Comparison of ENCODE assay signal across 16 mouse cellular contexts in the genomic region with DNA sequence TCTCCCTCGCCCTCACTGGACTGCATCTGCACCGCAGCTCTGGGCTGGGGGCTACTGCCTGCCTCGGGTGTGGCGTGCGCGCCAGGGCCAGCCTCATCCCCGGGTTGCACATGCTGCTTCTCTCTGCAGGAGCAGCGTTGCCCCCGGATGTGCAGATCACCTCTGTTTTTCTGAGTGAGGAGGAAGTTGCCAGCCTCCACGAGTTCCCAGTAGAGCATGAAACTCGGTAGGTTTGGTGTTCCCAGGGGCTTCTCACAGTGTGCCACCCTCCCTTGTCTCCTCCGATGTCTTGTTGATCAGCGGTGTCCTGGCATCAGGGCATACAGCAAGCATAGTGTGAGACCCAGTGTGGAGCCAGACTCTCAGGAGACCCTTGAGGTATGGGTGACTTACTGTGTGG. TPM values are rescaled to one million over a fixed set of nuclear protein-coding genes. Genes with fewer than 3 reads are reported as not detected.
DNase-seq lines count a peak whose midpoint lies in the region; ATAC-seq lines count a peak whose summit lies in the region.
"Had no signal": no experiment of that assay in that cellular context is flagged by ENCODE, and none has a peak within 500 bp of the region (broad histone marks: within the 10 kb centered on the region; RNA-seq: fewer than 3 reads in every experiment).

No protein-coding gene starts in this region.

- WGBS in forebrain, embryonic 10.5 days: 90% methylated on average over 13 of the region's 13 CpGs
- 94% methylated on average over 13 of the region's 13 CpGs for WGBS in forebrain, embryonic 16.5 days
- 92% methylated on average over 13 of the region's 13 CpGs for WGBS in midbrain, embryonic 10.5 days
- 79% methylated on average over 13 of the region's 13 CpGs for WGBS in midbrain, embryonic 16.5 days
- 91% methylated on average over 13 of the region's 13 CpGs for WGBS in liver, embryonic 11.5 days

- no peak for DNase-seq in forebrain, embryonic 10.5 days (ENCODE audit: extremely low spot score, low spot score)
- DNase-seq in midbrain, embryonic 10.5 days (ENCODE audit: low spot score): no peak
- peak; percentile 24 for DNase-seq in thymus, postnatal 25 days
- DNase-seq in thymus, postnatal 0 days (ENCODE audit: low spot score): no peak
- peak; percentile 19 to 38 for DNase-seq in thymus, postnatal 36 days
- no peak for DNase-seq in liver, embryonic 11.5 days (ENCODE audit: low spot score)
- DNase-seq: adrenal gland, postnatal 10 days; heart, adult 11 months; kidney, adult 11 months; kidney, postnatal 14 days had no signal

- H3K9ac ChIP-seq in forebrain, embryonic 16.5 days (replicated peaks; ENCODE audit: low read depth, low read length): no peak overlapping the region
- H3K9ac ChIP-seq in midbrain, embryonic 16.5 days (ENCODE audit: low read depth, low read length): no peak overlapping the region
- no peak overlapping the region for H3K9ac ChIP-seq in liver, embryonic 11.5 days (ENCODE audit: low read depth, low read length)
- H3K9ac ChIP-seq: limb, embryonic 13.5 days; liver, embryonic 15.5 days had no signal

- no peak for ATAC-seq in forebrain, embryonic 16.5 days
- no peak for ATAC-seq in midbrain, embryonic 16.5 days
- ATAC-seq in liver, embryonic 11.5 days (replicated peaks; ENCODE audit: low FRiP score): no peak
- ATAC-seq: lung, postnatal 0 days had no signal

- peaks cover 93% of the 10 kb centered on the region for H3K36me3 ChIP-seq in forebrain, embryonic 10.5 days (replicated peaks)
- H3K36me3 ChIP-seq in forebrain, embryonic 16.5 days (ENCODE audit: control insufficient read depth, insufficient read depth): peaks cover 7% of the 10 kb centered on the region
- H3K36me3 ChIP-seq in midbrain, embryonic 10.5 days: peaks cover 85% of the 10 kb centered on the region
- H3K36me3 ChIP-seq in midbrain, embryonic 16.5 days (ENCODE audit: control insufficient read depth, insufficient read depth, low read length): peaks cover 17% of the 10 kb centered on the region
- H3K36me3 ChIP-seq in liver, embryonic 11.5 days (ENCODE audit: control insufficient read depth, insufficient read depth, low read length): peaks cover 22% of the 10 kb centered on the region; the same call in 1 of the 2 replicates

- H3K27me3 ChIP-seq in forebrain, embryonic 10.5 days (ENCODE audit: poor library complexity, severe bottlenecking): no peaks in the 10 kb centered on the region
- H3K27me3 ChIP-seq in forebrain, embryonic 16.5 days (replicated peaks; ENCODE audit: control insufficient read depth, insufficient read depth, low read length): no peaks in the 10 kb centered on the region
- H3K27me3 ChIP-seq in midbrain, embryonic 10.5 days (ENCODE audit: low read depth, poor library complexity, severe bottlenecking): peaks cover 18% of the 10 kb centered on the region
- H3K27me3 ChIP-seq in midbrain, embryonic 16.5 days (ENCODE audit: control insufficient read depth, insufficient read depth, low read depth, low read length): no peaks in the 10 kb centered on the region
- no peaks in the 10 kb centered on the region for H3K27me3 ChIP-seq in liver, embryonic 11.5 days (replicated peaks; ENCODE audit: control insufficient read depth, insufficient read depth, low read length)
- H3K27me3 ChIP-seq: limb, embryonic 13.5 days; liver, embryonic 15.5 days had no signal

- H3K27ac ChIP-seq in forebrain, embryonic 10.5 days: peak overlapping the region; percentile 51
- H3K27ac ChIP-seq in forebrain, embryonic 16.5 days (ENCODE audit: low read length): no peak overlapping the region
- peak overlapping the region; percentile 86 for H3K27ac ChIP-seq in midbrain, embryonic 10.5 days (replicated peaks)
- no peak overlapping the region; the same call in 1 of the 2 replicates for H3K27ac ChIP-seq in midbrain, embryonic 16.5 days (ENCODE audit: low read length)
- H3K27ac ChIP-seq in liver, embryonic 11.5 days (ENCODE audit: low read depth, low read length): no peak overlapping the region
- H3K27ac ChIP-seq: limb, embryonic 13.5 days; liver, embryonic 15.5 days had no signal

- H3K4me3 ChIP-seq in forebrain, embryonic 10.5 days: no peak overlapping the region
- no peak overlapping the region for H3K4me3 ChIP-seq in forebrain, embryonic 16.5 days (replicated peaks; ENCODE audit: low read length)
- no peak overlapping the region for H3K4me3 ChIP-seq in midbrain, embryonic 10.5 days
- no peak overlapping the region for H3K4me3 ChIP-seq in midbrain, embryonic 16.5 days (ENCODE audit: low read depth, low read length)
- no peak overlapping the region for H3K4me3 ChIP-seq in liver, embryonic 11.5 days (ENCODE audit: low read depth, low read length)
- H3K4me3 ChIP-seq: limb, embryonic 13.5 days; liver, embryonic 15.5 days had no signal

- no peak overlapping the region for H3K4me2 ChIP-seq in forebrain, embryonic 16.5 days (ENCODE audit: low read length)
- H3K4me2 ChIP-seq in midbrain, embryonic 16.5 days (ENCODE audit: low read length): no peak overlapping the region
- H3K4me2 ChIP-seq in liver, embryonic 11.5 days: no peak overlapping the region
- H3K4me2 ChIP-seq: limb, embryonic 13.5 days; liver, embryonic 15.5 days had no signal

- no peaks in the 10 kb centered on the region for H3K9me3 ChIP-seq in forebrain, embryonic 10.5 days
- H3K9me3 ChIP-seq in forebrain, embryonic 16.5 days (ENCODE audit: control insufficient read depth, low read length): no peaks in the 10 kb centered on the region
- no peaks in the 10 kb centered on the region for H3K9me3 ChIP-seq in midbrain, embryonic 10.5 days (replicated peaks)
- no peaks in the 10 kb centered on the region for H3K9me3 ChIP-seq in midbrain, embryonic 16.5 days (replicated peaks; ENCODE audit: control insufficient read depth, low read length, poor library complexity, severe bottlenecking)
- H3K9me3 ChIP-seq in liver, embryonic 11.5 days (ENCODE audit: control insufficient read depth, low read length): no peaks in the 10 kb centered on the region
- H3K9me3 ChIP-seq: limb, embryonic 13.5 days; liver, embryonic 15.5 days had no signal

- peaks cover 37% of the 10 kb centered on the region for H3K4me1 ChIP-seq in forebrain, embryonic 10.5 days
- H3K4me1 ChIP-seq in forebrain, embryonic 16.5 days (replicated peaks; ENCODE audit: control insufficient read depth, insufficient read depth, low read length): peaks cover 29% of the 10 kb centered on the region
- peaks cover 56% of the 10 kb centered on the region for H3K4me1 ChIP-seq in midbrain, embryonic 10.5 days
- H3K4me1 ChIP-seq in midbrain, embryonic 16.5 days (ENCODE audit: control insufficient read depth, insufficient read depth, low read length): peaks cover 33% of the 10 kb centered on the region
- H3K4me1 ChIP-seq in liver, embryonic 11.5 days (replicated peaks; ENCODE audit: control insufficient read depth, insufficient read depth, low read length): no peaks in the 10 kb centered on the region
- H3K4me1 ChIP-seq: liver, embryonic 15.5 days had no signal

RNA-seq across cellular contexts. Expression of gene Gm6583, which starts 13.5 kb away (rescaled TPM):
- 0.19 and 0.31 TPM in 2 replicates for polyA plus RNA-seq in forebrain, embryonic 10.5 days (2016; fragmentation: Nextera tagmentation; extraction: Ambion mirVana)
- polyA plus RNA-seq in forebrain, embryonic 16.5 days (2015; fragmentation: Nextera tagmentation; extraction: Ambion mirVana): 0.09 and 0.17 TPM in 2 replicates
- 0.26 and 0.34 TPM in 2 replicates for polyA plus RNA-seq in midbrain, embryonic 10.5 days (2016; fragmentation: Nextera tagmentation; extraction: Ambion mirVana)
- 0.17 and 0.29 TPM in 2 replicates for polyA plus RNA-seq in midbrain, embryonic 16.5 days (2015; fragmentation: Nextera tagmentation; extraction: Ambion mirVana)
- 0.05 and 0.13 TPM in 2 replicates for polyA plus RNA-seq in thymus, postnatal 0 days (2015; fragmentation: Nextera tagmentation; extraction: Ambion mirVana)
- polyA plus RNA-seq in liver, embryonic 11.5 days (2014; fragmentation: Nextera tagmentation; extraction: Ambion mirVana): 0.29 and 0.36 TPM in 2 replicates
- polyA plus RNA-seq: heart, embryonic 14.5 days had no signal

RNA-seq across cellular contexts. Expression of gene Asphd2, which starts 25.3 kb away (rescaled TPM):
- polyA plus RNA-seq in forebrain, embryonic 10.5 days (2016; fragmentation: Nextera tagmentation; extraction: Ambion mirVana): 11.9 and 15.0 TPM in 2 replicates
- polyA plus RNA-seq in forebrain, embryonic 16.5 days (2015; fragmentation: Nextera tagmentation; extraction: Ambion mirVana): 41.1 and 43.8 TPM in 2 replicates
- polyA plus RNA-seq in midbrain, embryonic 10.5 days (2016; fragmentation: Nextera tagmentation; extraction: Ambion mirVana): 17.7 and 22.0 TPM in 2 replicates
- 58.8 and 66.2 TPM in 2 replicates for polyA plus RNA-seq in midbrain, embryonic 16.5 days (2015; fragmentation: Nextera tagmentation; extraction: Ambion mirVana)
- 0.23 and 0.63 TPM in 2 replicates for polyA plus RNA-seq in thymus, postnatal 0 days (2015; fragmentation: Nextera tagmentation; extraction: Ambion mirVana)
- 2.6 and 3.7 TPM in 2 replicates for polyA plus RNA-seq in liver, embryonic 11.5 days (2014; fragmentation: Nextera tagmentation; extraction: Ambion mirVana)

RNA-seq across cellular contexts. Expression of gene Hps4, which starts 26.4 kb away (rescaled TPM):
- polyA plus RNA-seq in forebrain, embryonic 10.5 days (2016; fragmentation: Nextera tagmentation; extraction: Ambion mirVana): 32.7 and 33.6 TPM in 2 replicates
- polyA plus RNA-seq in forebrain, embryonic 16.5 days (2015; fragmentation: Nextera tagmentation; extraction: Ambion mirVana): 30.1 and 37.6 TPM in 2 replicates
- polyA plus RNA-seq in midbrain, embryonic 10.5 days (2016; fragmentation: Nextera tagmentation; extraction: Ambion mirVana): 35.9 and 43.0 TPM in 2 replicates
- polyA plus RNA-seq in midbrain, embryonic 16.5 days (2015; fragmentation: Nextera tagmentation; extraction: Ambion mirVana): 41.8 and 45.6 TPM in 2 replicates
- polyA plus RNA-seq in thymus, postnatal 0 days (2015; fragmentation: Nextera tagmentation; extraction: Ambion mirVana): 19.9 and 23.7 TPM in 2 replicates
- polyA plus RNA-seq in liver, embryonic 11.5 days (2014; fragmentation: Nextera tagmentation; extraction: Ambion mirVana): 25.5 and 32.2 TPM in 2 replicates

RNA-seq across cellular contexts. Expression of gene Srrd, which starts 26.5 kb away (rescaled TPM):
- polyA plus RNA-seq in forebrain, embryonic 10.5 days (2016; fragmentation: Nextera tagmentation; extraction: Ambion mirVana): 47.2 and 48.9 TPM in 2 replicates
- 52.6 and 62.5 TPM in 2 replicates for polyA plus RNA-seq in forebrain, embryonic 16.5 days (2015; fragmentation: Nextera tagmentation; extraction: Ambion mirVana)
- 48.7 and 51.0 TPM in 2 replicates for polyA plus RNA-seq in midbrain, embryonic 10.5 days (2016; fragmentation: Nextera tagmentation; extraction: Ambion mirVana)
- polyA plus RNA-seq in midbrain, embryonic 16.5 days (2015; fragmentation: Nextera tagmentation; extraction: Ambion mirVana): 51.7 and 56.8 TPM in 2 replicates
- 28.0 and 30.2 TPM in 2 replicates for polyA plus RNA-seq in thymus, postnatal 0 days (2015; fragmentation: Nextera tagmentation; extraction: Ambion mirVana)
- polyA plus RNA-seq in liver, embryonic 11.5 days (2014; fragmentation: Nextera tagmentation; extraction: Ambion mirVana): 35.3 and 36.5 TPM in 2 replicates

RNA-seq across cellular contexts. Expression of gene Tfip11, which starts 43.2 kb away (rescaled TPM):
- 41.7 and 42.0 TPM in 2 replicates for polyA plus RNA-seq in forebrain, embryonic 10.5 days (2016; fragmentation: Nextera tagmentation; extraction: Ambion mirVana)
- polyA plus RNA-seq in forebrain, embryonic 16.5 days (2015; fragmentation: Nextera tagmentation; extraction: Ambion mirVana): 34.7 and 36.7 TPM in 2 replicates
- 43.0 and 47.6 TPM in 2 replicates for polyA plus RNA-seq in midbrain, embryonic 10.5 days (2016; fragmentation: Nextera tagmentation; extraction: Ambion mirVana)
- polyA plus RNA-seq in midbrain, embryonic 16.5 days (2015; fragmentation: Nextera tagmentation; extraction: Ambion mirVana): 37.0 and 37.2 TPM in 2 replicates
- polyA plus RNA-seq in thymus, postnatal 0 days (2015; fragmentation: Nextera tagmentation; extraction: Ambion mirVana): 26.9 and 27.9 TPM in 2 replicates
- polyA plus RNA-seq in liver, embryonic 11.5 days (2014; fragmentation: Nextera tagmentation; extraction: Ambion mirVana): 24.5 and 30.5 TPM in 2 replicates

Comparison
In these comparisons a context has a peak if more than half of its experiments do, and no peak if none do; other contexts are left out.
1. DNase-seq: peak in thymus, postnatal 25 days (single experiment) and thymus, postnatal 36 days (2 of 2); none in forebrain, embryonic 10.5 days (single experiment), midbrain, embryonic 10.5 days (single experiment), thymus, postnatal 0 days (single experiment) and liver, embryonic 11.5 days (single experiment).
2. H3K27ac ChIP-seq: peak in forebrain, embryonic 10.5 days (single experiment) and midbrain, embryonic 10.5 days (single experiment); none in forebrain, embryonic 16.5 days (single experiment), midbrain, embryonic 16.5 days (single experiment) and liver, embryonic 11.5 days (single experiment).